Mouse (Mus musculus): ENCODE results near the gene Psmd3.
"Not testable (repeated sequence)": the region's sequence is repeated elsewhere in the genome, so short reads cannot be mapped to it uniquely, and the experiment has no call there.

Gene Psmd3

GRCm38 (mm10) chr11:98721458-98722226 lies 39.3 kb downstream of the Psmd3 start:
- no peak for DNase-seq

- DNase-seq, result no peak
These were observed 40.7 kb downstream of the Psmd3 start for GRCm38 (mm10) chr11:98723098-98723497.

GRCm38 (mm10) chr11:98725926-98726506 lies 43.7 kb downstream of the Psmd3 start:
- no peak for DNase-seq

- peak; percentile 66 to 82 for DNase-seq
These were observed 46.8 kb downstream of the Psmd3 start, which contains the start of gene Med24 for GRCm38 (mm10) chr11:98729119-98729588. Gene Med24, minus strand, starts transcription at chr11:98729435.

- no peak for DNase-seq
These were observed 48.4 kb downstream of the Psmd3 start for GRCm38 (mm10) chr11:98730727-98731126.

GRCm38 (mm10) chr11:98731134-98731533 lies 48.8 kb downstream of the Psmd3 start:
- no peak for DNase-seq

GRCm38 (mm10) chr11:98734020-98734419 lies 51.7 kb downstream of the Psmd3 start:
- no peak for DNase-seq

GRCm38 (mm10) chr11:98735111-98735510 lies 52.8 kb downstream of the Psmd3 start:
- no peak for DNase-seq

- DNase-seq, result no peak
These were observed 53.8 kb downstream of the Psmd3 start for GRCm38 (mm10) chr11:98736176-98736575.

- DNase-seq, result not testable (repeated sequence)
These were observed 54.9 kb downstream of the Psmd3 start for GRCm38 (mm10) chr11:98737220-98737619.

GRCm38 (mm10) chr11:98738428-98738911 lies 56.1 kb downstream of the Psmd3 start:
- no peak for DNase-seq

GRCm38 (mm10) chr11:98738925-98739324 lies 56.6 kb downstream of the Psmd3 start:
- DNase-seq, result no peak

GRCm38 (mm10) chr11:98740026-98740392 lies 57.7 kb downstream of the Psmd3 start:
- DNase-seq, result no peak

GRCm38 (mm10) chr11:98740393-98741050 lies 58.2 kb downstream of the Psmd3 start, which contains the start of gene Thra:
Gene Thra, plus strand, starts transcription at chr11:98740638.
- no peak for DNase-seq

GRCm38 (mm10) chr11:98741051-98741620 lies 58.8 kb downstream of the Psmd3 start:
- no peak for DNase-seq

- DNase-seq, result peak in 1 of 2 experiments; percentile 61
These were observed 59.5 kb downstream of the Psmd3 start for GRCm38 (mm10) chr11:98741622-98742396.

GRCm38 (mm10) chr11:98742397-98743291 lies 60.3 kb downstream of the Psmd3 start:
- no peak for DNase-seq

GRCm38 (mm10) chr11:98743655-98744345 lies 61.4 kb downstream of the Psmd3 start:
- DNase-seq, result no peak

GRCm38 (mm10) chr11:98744456-98745019 lies 62.2 kb downstream of the Psmd3 start:
- no peak for DNase-seq

Data from thymus, adult 18-20 months (tissue).